Mouse (Mus musculus): ENCODE measurements around the gene Xrn1.

- TF ChIP-seq CTCF (IDR thresholded peaks at IDR 0.05; ENCODE audit: borderline replicate concordance, insufficient read depth, low read length) (no peak), POLR2A (IDR thresholded peaks at IDR 0.05; ENCODE audit: low read depth, low read length) (no peak)
These were observed 133.1 kb downstream of the Xrn1 start for GRCm38 (mm10) chr9:96087671-96088070.
